Mouse (Mus musculus): ENCODE measurements around the gene Plk5.

- TF ChIP-seq GATA1 (IDR thresholded peaks at IDR 0.05; ENCODE audit: low read length) (no peak), TAL1 (IDR thresholded peaks at IDR 0.05; ENCODE audit: low read length) (no peak)
These were observed 32.8 kb upstream of the Plk5 start for GRCm38 (mm10) chr10:80323261-80324119.

All from erythroblast, embryonic 14.5 days (primary cell).